Mouse (Mus musculus): Measurements from ENCODE around the gene AI597479. TPM values are rescaled to one million over a fixed set of nuclear protein-coding genes. Genes with fewer than 3 reads are reported as not detected.
A peak's percentile ranks its signal among the peaks of the same experiment; 100 is the strongest.
"Not testable (repeated sequence)": the region's sequence is repeated elsewhere in the genome, so short reads cannot be mapped to it uniquely, and the experiment has no call there.

Gene AI597479
- polyA plus RNA-seq, 3 experiments from 2014 or later = 13.8 to 16.3 (median 15.0) TPM

DNA sequence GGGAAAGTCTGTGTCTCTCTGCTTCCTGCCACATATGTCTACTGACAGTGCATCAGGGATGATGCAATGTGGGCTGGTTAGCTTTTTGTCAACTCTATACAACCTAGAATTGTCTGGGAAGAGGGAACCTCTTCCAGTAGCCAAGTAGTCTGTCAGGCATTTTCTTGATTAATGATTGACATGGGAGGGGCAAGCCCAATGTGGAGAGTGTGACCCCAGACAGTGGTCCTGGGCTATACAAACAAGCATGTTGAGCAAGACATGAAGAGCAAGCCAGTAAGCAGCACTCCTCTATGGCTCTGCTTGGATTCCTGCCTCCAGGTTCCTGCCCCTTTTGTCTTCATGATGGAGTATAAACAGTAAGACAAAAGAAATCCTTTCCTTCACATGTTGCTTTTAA lies 28.7 kb downstream of the AI597479 start:
- no peak for ATAC-seq

DNA sequence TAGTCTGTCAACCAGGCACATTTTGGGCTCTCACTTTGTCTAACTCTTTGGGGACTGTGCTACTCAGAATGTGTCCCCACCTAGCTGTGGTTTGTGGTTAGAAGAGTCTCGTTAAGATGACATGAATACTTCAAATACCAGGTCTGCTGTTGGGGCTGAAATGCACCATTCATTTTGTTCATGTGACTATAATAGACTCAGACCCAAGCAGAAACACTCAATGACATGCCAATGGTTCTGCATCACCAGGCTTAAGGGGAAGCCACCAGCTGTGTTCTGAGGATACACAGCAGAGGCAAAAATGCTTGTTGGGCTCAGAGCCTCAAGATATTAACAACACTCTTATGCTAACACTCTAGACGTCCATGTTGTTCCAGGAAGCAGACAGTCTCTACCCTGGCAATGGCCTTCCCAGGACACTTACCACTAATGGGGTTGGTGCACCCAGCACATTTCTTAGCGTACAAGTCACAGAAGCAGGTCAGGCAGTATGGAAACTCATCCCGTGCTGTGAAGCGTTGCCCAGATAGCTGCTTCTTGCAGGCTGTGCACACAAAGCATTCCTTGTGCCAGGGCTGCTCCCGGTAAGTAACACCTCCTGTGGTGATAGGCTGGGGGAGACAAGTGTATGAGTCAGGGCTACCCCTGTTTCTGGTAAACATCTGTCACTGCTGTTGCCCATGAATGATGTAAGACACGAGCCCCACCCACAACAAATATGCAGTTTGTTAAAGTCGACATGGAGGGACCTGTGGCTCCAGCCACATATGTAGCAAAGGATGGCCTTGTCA lies 29.5 kb downstream of the AI597479 start:
- ATAC-seq = no peak

DNA sequence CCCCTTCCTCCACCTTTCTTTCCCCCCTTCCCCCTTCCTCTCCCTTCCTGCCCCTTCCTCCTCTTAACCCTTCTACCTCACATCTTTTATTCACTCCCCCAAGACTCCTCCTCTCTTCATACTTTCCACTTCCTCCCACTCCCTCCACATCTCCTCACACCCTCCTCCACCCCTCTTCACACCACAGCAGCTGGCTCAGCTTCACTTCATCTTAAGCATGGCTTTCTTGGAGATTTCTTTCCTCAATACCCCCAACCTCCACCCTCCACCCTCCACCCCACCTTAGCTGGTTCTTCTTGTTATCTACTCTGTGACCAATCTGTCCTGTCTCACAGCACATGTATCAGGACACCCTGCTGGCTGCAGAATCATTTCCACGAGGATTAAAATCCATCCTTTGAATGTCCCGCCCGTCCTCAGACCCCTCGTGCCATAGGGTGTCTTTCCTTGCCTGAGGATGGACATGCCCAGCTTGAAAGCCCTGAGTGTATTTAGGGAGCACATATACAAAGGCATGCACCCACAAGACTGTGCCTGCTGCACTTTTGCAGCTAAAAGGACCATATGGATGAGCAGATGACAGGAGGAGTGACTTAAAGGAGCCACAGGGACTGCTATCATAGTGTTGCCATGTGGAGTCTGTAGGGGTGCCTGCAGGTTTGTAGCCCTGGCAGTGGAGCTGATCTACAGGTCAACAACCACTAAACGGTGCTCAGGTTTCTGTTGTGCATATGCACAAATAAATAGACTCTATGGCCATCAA lies 31.9 kb downstream of the AI597479 start:
- no peak for ATAC-seq

DNA sequence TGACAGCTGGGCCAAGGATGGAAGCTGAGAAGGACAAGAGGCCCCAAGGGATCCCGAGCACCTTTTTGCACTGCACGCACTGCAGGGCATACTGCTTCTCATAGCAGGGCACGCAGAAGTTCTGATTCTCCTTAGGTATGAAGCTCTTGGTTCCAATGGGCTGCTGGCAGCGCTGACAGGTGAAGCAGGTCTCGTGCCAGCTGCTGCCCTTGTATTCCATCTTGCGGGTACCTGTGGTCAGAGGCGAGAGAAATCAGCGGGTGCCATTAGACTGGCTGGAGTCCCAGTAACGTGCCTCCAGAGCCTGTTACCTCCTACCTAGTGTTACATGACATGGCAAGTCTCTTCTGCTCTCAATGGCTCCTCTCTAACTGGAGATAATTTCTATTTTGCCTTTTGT lies 33.1 kb downstream of the AI597479 start:
- no peak for ATAC-seq

DNA sequence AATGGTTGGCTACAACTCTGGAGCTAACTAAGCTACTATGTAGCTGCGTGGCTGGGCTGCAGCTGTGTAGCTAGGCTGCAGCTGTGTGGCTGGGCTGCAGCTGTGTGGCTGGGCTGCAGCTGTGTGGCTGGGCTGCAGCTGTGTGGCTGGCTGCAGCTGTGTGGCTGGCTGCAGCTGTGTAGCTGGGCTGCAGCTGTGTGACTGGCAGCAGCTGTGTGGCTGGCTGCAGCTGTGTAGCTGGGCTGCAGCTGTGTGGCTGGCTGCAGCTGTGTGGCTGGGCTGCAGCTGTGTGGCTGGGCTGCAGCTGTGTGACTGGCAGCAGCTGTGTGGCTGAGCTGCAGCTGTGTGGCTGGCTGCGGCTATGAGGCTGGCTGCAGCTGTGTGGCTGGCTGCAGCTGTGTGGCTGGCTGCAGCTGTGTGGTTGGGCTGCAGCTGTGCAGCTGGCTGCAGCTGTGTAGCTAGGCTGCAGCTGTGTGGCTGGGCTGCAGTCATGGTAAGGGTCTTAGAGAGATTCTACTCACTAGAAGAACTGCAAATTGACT lies 38.0 kb downstream of the AI597479 start:
- ATAC-seq = not testable (repeated sequence)

DNA sequence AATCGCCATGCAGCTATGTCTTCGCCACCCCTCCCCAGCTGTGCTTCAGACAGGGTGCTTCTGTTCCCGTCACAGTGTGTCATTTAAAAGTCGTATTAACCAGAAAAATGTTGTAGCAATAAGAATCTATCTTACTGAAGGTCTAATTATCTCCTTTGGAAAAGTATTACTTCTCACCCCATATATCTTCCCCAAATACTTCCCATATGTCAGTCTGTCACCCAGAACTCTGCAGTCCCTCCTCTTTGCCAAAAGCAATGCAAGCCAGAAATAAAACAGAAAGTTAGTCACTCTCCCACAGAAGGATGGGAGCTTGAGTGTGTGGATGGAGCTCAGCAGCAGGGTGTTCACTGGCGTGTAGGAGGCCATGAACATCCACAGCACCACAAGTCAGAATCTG lies 38.8 kb downstream of the AI597479 start:
- ATAC-seq = no peak

DNA sequence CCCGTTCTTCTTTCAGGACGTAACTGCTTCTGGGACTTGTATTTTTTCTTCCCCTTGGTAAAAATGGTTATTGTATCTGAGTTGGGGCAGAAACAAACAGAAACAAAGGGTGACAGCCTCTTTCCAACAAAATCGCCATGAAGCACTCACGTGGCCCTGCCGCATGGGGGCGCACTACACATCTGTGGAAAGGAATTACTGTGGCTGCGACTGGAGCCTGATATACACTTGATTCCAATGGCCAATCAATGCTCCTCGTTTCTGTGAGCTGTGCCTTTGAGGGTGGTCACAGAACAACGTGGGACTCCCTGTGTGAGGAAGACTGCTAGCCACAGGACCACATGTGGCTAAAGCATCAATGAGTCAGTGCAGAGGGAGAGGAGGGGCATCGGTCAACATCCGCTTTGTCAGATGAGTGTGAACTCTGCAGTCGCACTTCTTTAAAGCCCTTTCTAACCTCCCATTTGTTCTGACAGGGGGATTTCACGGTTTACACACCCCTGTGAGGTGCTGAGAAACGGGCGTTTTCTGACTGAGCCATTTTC lies 39.8 kb downstream of the AI597479 start:
- ATAC-seq = no peak

DNA sequence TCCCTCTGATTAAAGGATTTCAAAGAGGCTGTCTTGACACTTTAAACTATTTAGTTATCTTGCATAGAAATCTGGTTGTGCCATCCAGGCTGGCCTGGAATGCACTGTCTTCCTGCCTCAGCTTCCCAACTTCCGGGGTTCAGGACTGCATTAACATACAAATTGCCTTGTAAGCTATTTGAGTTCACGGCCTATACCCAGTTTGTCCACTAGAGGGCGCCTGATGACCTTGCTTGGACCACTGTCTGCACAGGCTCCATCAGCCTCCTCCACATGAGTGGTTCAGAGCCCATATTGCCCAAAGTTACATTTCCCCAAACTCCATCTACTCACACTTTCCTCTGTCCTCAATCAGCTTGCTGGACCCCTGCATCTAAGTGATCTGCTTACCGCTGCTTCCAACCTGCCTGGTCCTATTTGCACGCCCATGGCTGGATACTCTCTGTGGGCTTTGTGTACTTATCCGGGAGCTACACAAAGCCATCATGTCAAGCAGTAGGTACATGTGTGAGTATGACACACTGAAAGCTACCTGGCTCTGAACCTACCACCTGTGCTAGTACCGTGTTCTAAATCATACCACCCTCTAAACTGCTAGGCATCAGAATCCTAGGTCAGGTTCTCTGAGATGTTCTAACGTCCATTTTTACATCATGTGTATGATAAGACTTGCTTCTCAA lies 41.2 kb downstream of the AI597479 start:
- peak; percentile 87 for ATAC-seq

DNA sequence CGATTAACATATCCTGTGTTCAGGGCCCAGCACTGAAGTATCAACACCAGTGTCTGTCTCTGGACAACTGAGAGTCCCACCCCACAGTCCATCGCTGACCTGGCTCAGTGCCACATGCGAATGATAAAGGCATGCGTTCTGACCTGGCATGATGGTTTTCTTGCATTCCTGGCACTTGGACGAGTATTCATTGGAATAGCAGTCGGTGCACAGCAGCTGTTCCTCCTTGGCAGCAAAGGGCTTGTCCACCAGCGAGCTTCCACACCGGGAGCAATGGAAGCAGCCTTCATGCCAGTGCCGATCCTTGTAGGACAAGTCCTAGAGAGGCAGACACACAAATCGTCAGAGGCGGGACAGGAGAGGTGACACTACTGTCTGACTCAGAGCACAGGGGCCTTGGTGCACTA lies 43.0 kb downstream of the AI597479 start:
- no peak for ATAC-seq

DNA sequence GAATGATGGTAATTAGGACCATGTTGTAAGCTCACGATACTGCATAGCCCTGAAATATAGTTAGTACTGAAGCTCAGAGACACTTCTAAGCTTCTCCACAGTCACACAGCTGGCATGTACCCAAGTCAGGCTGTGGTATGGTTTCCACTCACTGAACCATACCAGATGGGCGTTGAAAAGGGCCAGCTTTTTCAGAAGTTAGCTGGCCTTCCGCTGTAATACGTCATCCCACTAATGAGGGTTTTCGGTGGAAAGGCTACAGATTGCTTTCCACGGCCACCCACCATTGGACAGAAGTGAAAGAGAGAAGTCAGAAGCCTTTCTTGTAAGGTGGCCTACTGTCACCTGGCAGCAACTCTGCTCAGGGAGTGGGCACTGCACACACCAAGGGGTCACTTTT lies 44.3 kb downstream of the AI597479 start:
- ATAC-seq = no peak

DNA sequence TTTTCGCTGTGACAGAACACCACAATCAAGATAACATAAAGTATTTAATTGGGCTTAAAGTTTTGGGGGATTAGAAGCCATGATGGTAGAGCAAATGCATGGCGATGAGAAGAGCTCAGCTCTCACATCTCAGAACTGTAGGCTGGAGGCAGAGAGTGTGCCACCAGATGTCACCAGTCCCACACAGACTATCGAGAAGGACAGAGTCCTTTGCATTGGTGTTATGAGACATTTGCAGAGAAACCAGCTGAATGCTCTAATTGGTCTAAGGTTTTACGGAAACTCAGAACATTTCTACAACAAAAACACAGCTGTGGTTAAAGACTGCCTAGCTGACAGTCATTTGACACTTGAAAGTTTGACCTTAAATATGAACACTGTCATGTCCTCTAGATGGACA lies 44.8 kb downstream of the AI597479 start:
- ATAC-seq = no peak

DNA sequence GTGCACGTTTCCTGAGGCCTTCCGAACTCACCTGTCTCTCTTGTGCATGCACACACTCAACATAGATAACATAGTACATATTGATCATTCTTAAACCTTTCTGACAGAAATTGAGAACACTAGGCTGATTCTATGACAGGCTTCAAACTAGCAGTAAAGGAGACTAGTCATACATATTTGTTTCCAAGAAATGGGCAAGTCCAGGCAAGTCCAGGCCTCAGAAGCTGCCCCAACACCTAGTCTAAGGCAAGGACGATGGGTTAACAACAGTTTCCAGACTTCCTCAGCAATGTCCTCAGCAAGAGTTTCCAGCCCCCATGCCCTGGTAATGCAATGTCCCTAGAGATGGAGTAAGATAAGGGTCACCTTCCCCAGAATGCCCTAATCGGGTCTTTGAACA lies 45.3 kb downstream of the AI597479 start:
- ATAC-seq = no peak

DNA sequence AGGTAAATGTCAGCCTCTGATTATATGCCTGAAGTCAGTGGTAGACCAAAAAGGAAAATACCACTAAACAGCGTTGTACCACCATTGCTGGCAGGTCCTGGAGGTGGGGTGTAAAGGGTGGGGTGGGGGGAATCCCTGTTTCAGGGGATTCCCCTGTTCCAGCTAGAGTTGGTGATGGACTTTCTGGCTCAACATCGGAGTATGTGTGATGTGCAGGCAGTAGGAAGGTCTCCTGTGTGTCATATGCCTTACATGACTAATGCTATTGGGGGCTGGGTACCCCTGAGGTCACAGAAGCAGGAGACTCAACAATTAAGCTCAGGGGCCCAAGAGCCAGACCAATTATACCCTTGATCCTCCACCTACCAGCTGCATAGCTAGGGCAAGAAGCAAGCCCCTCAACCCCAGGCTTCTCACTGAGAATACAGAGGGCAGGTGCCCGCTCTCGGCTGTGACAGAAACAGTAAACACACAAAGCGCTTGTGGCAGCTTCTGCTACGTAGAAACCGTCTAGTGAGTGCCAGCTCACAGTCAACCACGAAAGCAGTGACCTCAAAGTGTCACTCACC lies 45.9 kb downstream of the AI597479 start:
- no peak for ATAC-seq

DNA sequence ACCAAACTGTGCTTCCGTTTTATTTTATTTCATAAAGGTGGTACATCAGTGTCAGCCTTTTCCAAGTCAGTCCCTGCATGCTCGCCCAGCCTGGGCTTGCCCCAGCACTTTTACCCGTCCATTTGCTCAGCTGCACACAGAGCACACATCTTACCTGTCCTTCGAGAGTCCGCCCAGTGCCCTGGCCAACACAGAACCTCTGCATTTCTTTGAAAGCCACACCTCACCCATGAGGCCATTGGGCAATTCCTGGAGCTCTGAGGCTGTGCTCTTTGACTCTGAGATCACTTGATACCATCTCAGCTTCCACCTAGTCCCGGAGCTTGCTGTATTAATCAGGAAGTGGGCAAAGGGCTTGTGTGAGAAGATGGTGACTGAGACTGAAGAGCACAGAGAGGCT lies 46.9 kb downstream of the AI597479 start:
- ATAC-seq = no peak

DNA sequence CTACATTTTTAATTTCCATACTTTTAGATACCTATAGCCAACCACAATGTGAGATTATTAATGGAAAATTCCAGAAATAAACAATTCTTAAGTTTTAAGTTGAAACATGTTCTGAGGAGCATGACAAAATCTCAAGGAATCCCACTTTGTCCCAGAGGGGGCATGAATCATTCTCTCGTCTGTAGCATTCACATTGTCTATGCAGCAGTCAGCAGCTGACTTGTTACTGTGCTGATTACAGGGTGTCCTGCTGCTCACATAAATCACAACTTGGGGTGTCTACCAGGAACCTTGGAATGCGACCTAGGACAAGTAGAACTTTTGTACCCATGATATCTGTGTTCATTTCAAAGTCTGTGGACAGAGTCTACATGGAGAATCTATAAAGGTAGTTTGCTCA lies 49.0 kb downstream of the AI597479 start:
- no peak for ATAC-seq

DNA sequence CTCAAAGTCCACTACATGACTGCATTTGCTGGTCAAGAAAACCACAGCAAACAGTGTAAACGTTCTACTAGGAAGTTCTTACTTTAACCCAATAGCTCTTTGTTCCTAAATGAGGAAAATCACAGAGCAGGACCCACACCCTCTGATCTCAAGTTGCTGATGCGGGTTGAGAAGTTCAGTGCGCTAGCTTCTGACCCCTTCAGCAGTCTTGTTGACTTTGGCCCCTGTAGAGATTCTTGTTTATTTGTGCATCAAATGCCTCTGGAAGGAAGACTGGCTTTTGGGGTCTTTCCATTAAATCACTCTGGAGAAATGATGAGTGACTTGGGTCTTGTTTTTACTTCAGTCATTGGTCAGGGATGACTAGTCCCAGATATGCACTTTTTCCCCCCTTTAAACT lies 51.7 kb downstream of the AI597479 start:
- ATAC-seq = no peak

DNA sequence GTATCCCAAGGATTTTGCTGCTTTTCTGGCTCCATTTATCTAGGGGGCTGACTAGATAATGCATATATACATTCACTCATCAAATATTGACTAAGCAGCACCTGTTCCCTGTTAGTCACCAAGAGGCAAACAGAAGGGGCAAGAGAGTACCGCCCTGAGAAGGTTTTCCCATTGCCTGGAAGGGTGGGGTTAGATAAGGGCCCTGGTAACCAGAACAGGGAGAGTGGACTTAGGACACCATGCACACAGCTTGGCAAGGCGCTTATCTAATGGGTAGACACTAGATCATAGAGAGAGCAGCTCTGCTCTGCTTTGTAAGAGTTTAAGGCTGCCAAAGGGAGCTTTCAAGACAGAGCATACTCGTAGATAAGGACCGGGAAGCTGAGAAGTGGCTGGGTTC lies 54.1 kb downstream of the AI597479 start:
- ATAC-seq = no peak

DNA sequence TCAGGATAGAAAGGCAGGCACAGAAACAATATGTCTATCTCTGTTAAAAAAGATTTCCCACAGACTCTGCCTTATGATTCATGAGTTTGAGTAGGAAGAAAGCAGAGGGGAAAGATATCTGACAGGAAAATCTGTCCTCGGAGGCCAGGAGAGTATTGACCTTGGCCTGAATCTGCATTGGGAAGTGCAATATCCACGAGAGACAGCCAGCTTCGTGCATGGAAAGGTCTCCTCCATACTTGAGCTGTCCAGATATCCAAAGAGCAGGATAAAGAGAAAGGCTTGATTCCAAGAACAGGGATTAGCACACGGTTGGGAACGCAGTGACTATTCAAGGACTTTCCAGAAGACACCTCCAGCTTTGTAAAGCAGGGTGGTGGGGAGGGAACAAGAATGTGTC lies 55.0 kb downstream of the AI597479 start:
- ATAC-seq = no peak

DNA sequence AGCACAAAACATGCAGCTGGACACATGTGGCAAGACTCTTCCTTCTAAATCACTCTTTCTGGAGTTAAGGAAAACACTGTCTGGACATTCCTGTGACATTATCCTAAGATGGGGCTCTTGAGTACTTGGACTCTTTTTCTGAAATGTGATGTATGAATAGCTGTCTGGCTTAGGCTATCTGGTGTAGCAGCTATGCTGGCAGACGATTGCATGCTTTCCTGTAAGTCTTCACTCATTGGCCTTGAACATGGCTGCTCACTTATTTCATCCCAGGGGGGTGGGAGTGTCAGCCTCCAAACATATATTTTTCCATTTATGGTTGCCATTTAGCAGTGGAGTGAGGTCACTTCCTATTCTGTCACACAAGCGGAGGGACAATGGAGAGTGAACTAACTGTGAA lies 56.0 kb downstream of the AI597479 start:
- no peak for ATAC-seq

DNA sequence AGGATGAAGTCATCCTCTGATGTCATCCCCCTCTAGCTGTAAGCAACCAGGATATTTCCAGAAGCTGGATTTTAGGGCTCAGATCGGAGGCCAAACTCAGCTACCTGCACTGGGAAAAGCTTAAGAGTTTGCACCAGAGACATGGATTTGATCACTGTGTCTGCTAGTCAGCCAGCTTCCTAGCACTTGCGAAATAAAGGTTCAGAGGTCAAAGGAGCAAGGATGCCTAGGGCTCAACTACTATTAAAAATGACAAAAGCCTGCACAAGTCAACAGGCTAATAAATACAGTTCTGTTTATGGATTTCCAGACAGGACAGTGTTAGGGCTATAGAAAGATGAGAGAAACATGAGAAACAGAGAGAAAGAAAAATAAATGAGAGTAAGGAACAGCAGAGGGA lies 59.4 kb downstream of the AI597479 start:
- ATAC-seq = no peak

DNA sequence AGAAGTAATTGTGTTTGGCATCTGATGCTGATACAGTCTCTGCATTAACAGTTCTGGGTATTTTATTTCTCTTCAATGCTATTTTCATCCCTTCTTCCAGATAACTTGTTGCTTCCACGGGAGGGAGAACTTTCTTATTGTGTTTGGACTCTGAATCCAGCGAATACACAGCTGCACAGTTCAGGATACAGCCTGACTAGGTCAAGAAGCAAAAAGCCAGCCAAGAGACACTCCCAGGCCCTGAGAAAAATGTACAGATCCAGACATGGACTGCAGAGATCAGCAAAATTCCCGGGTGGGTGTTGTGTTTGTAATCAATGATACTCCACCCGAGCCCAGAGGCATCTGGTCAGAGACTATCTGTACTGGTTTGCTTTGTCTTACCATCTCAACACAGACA lies 60.9 kb downstream of the AI597479 start:
- no peak for ATAC-seq

DNA sequence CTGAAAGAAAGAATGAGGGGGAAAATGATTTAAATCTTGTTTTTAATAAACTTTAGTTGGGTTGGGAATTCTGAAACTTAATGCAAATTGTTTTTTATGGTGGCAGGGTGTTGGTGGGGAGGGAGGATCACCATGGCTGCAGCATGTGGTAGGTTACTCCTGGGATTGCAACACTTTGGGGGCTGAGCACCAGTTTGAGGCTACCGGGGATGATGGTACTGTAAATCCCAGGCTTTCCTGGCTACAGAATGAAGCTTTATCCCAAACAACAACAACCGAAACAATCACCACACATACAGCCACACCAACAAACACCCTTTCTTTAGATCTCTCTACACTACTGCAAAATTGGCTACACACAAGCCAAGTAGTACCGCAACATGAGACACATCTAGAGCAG lies 63.9 kb downstream of the AI597479 start:
- no peak for ATAC-seq

DNA sequence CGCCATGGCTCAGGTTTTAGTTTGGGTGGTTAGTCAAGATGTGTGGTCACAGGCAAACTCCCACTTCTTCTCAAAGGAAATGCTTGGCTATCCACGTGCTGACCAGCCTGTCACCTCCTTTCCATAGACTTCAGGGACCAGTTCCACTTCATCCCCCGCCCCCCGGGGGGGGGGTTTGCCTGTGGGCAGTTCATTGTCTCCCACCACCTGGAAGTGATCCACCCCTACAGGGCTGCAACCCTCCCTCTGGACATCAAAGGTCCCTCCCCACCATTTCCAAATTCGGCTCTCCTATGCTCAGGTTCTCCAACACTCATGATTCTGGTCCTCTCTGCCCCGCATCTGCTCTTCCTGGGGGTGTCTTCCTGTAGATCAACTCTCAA lies 64.6 kb downstream of the AI597479 start:
- ATAC-seq = no peak
